ENCODE assay signal across 12 mouse cellular contexts in genomic region chr10:93250436-93251317, GRCm38 (mm10).
DNase-seq lines count a peak whose midpoint lies in the region; ATAC-seq and TF ChIP-seq lines count a peak whose summit lies in the region.
"Had no signal": no experiment of that assay in that cellular context is flagged by ENCODE, and none has a peak within 500 bp of the region (broad histone marks: within the 10 kb centered on the region; RNA-seq: fewer than 3 reads in every experiment).

No protein-coding gene starts in this region.

- no peak overlapping the region for H3K4me2 ChIP-seq in kidney, embryonic 15.5 days
- no peak overlapping the region for H3K4me2 ChIP-seq in midbrain, embryonic 14.5 days (ENCODE audit: low read length)
- no peak overlapping the region for H3K4me2 ChIP-seq in midbrain, embryonic 15.5 days

- peak overlapping the region; percentile 42; the same call in 1 of the 2 replicates for H3K27ac ChIP-seq in kidney, embryonic 15.5 days
- 0 out of 2 replicates have a peak overlapping the region, but pooled peaks have one; percentile 8 for H3K27ac ChIP-seq in midbrain, embryonic 14.5 days (replicated peaks; ENCODE audit: low read depth, low read length)
- no peak overlapping the region for H3K27ac ChIP-seq in midbrain, embryonic 15.5 days
- H3K27ac ChIP-seq in olfactory bulb, adult 2 months (ENCODE audit: insufficient read depth, low read depth, low read length) = peak overlapping the region; percentile 34; the same call in 1 of the 2 replicates
- H3K27ac ChIP-seq: liver, embryonic 14.5 days had no signal

- H3K9ac ChIP-seq in kidney, embryonic 15.5 days = no peak overlapping the region
- H3K9ac ChIP-seq in midbrain, embryonic 14.5 days (replicated peaks; ENCODE audit: low read length) = no peak overlapping the region
- H3K9ac ChIP-seq in midbrain, embryonic 15.5 days = no peak overlapping the region
- H3K9ac ChIP-seq: liver, embryonic 14.5 days had no signal

- H3K4me3 ChIP-seq in kidney, embryonic 15.5 days (replicated peaks) = no peak overlapping the region
- H3K4me3 ChIP-seq in midbrain, embryonic 14.5 days (replicated peaks; ENCODE audit: low read depth, low read length) = no peak overlapping the region
- no peak overlapping the region for H3K4me3 ChIP-seq in midbrain, embryonic 15.5 days
- H3K4me3 ChIP-seq in olfactory bulb, adult 2 months (ENCODE audit: insufficient read depth, low read depth, low read length) = no peak overlapping the region

- H3K27me3 ChIP-seq in kidney, embryonic 15.5 days = no peaks in the 10 kb centered on the region
- no peaks in the 10 kb centered on the region for H3K27me3 ChIP-seq in midbrain, embryonic 14.5 days (ENCODE audit: control insufficient read depth, insufficient read depth, low read length)
- no peaks in the 10 kb centered on the region for H3K27me3 ChIP-seq in midbrain, embryonic 15.5 days (replicated peaks)

- H3K4me1 ChIP-seq in kidney, embryonic 15.5 days = peaks cover 36% of the 10 kb centered on the region
- peaks cover 12% of the 10 kb centered on the region for H3K4me1 ChIP-seq in midbrain, embryonic 14.5 days (ENCODE audit: control insufficient read depth, insufficient read depth, low read length)
- H3K4me1 ChIP-seq in midbrain, embryonic 15.5 days = peaks cover 6% of the 10 kb centered on the region
- H3K4me1 ChIP-seq in olfactory bulb, adult 2 months (ENCODE audit: control insufficient read depth, insufficient read depth, low read length) = peaks cover 33% of the 10 kb centered on the region

- TF ChIP-seq CTCF in olfactory bulb, adult 2 months (IDR thresholded peaks at IDR 0.05; ENCODE audit: insufficient read depth, low read depth, low read length) = no peak

- WGBS in kidney, embryonic 15.5 days = 69% methylated on average over 24 of the region's 24 CpGs
- WGBS in midbrain, embryonic 14.5 days = 72% methylated on average over 24 of the region's 24 CpGs
- 69% methylated on average over 24 of the region's 24 CpGs for WGBS in midbrain, embryonic 15.5 days
- WGBS in olfactory bulb, adult 2 months = 48% methylated on average over 24 of the region's 24 CpGs

- no peaks in the 10 kb centered on the region for H3K9me3 ChIP-seq in kidney, embryonic 15.5 days (replicated peaks)
- H3K9me3 ChIP-seq in midbrain, embryonic 14.5 days (ENCODE audit: control insufficient read depth, low read length) = no peaks in the 10 kb centered on the region
- H3K9me3 ChIP-seq in midbrain, embryonic 15.5 days = no peaks in the 10 kb centered on the region

- no peak for TF ChIP-seq POLR2A in olfactory bulb, adult 2 months (IDR thresholded peaks at IDR 0.05; ENCODE audit: insufficient read depth, low read depth, low read length)

- ATAC-seq in kidney, embryonic 15.5 days (replicated peaks; ENCODE audit: low FRiP score) = no peak
- ATAC-seq in midbrain, embryonic 14.5 days (ENCODE audit: low FRiP score, low TSS enrichment) = no peak
- ATAC-seq in midbrain, embryonic 15.5 days (replicated peaks) = no peak
- ATAC-seq: forebrain, embryonic 14.5 days had no signal

- peak; percentile 83 for DNase-seq in heart, adult 11 months
- no peak for DNase-seq in heart, adult 18-20 months
- DNase-seq in kidney, postnatal 25 days = no peak
- DNase-seq in midbrain, embryonic 14.5 days = no peak
- DNase-seq in adrenal gland, postnatal 10 days = no peak
- DNase-seq: adrenal gland, adult 2 months; B cell, adult 2 months had no signal

- H3K36me3 ChIP-seq in kidney, embryonic 15.5 days = peaks cover 58% of the 10 kb centered on the region
- H3K36me3 ChIP-seq in midbrain, embryonic 14.5 days (ENCODE audit: control insufficient read depth, insufficient read depth, low read length) = peaks cover 9% of the 10 kb centered on the region; the same call in 1 of the 2 replicates
- H3K36me3 ChIP-seq in midbrain, embryonic 15.5 days (replicated peaks) = no peaks in the 10 kb centered on the region
